Mouse (Mus musculus) cerebral cortex, adult 2 months (tissue): ENCODE results near the gene Slc31a1.

Experiments
- WGBS: fragments of 180-500 bp; shearing (Covaris S2); methylation state at CpG from one replicate; pipeline ENCODE4 v1.1.7; 2018; 5-methylcytosine and 5-hydroxymethylcytosine counted together

The Slc31a1 gene

DNA sequence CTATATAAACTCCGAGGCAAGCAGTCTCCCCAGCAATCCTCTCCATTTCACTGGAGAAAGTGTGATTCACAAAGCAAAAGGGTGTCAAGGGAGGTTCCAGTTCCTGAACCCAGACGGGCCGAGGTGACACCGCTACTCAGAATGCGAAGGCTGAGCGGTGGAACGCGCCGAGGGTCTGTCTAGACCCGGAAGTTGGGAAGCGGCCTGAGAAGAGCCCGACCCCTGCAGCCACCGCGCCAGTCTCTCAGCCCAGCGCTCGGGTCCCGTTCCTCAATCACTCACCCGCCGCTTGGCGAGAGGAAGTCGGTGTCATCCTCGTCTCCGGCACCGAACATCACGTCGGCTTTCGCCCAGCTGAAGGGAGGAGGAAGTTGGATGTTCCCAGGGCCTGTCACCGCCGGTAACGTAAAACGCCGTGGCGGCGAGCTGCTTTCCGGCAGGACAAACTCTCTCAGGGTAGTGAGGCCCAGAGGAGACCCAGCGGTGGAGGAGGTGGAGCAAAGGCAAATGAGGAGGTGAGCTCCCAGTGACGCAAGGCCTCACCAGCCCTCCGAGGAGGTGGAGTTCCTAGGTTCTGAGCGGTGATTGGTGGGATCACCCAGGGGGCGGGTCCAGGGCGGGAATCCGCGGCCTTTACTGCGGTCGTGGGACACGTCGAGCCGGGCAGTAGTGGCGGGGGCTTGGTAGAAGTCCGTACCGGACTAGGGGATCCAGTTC, at the start of gene Slc31a1, which contains the start of gene Fkbp15:
Gene Slc31a1, plus strand, starts transcription at position 640 of the 717 bp plus-strand sequence.
Gene Fkbp15, minus strand, starts transcription at position 461 of the 717 bp plus-strand sequence.
- WGBS, result under 1% methylated on average over 51 of the region's 51 CpGs

DNA sequence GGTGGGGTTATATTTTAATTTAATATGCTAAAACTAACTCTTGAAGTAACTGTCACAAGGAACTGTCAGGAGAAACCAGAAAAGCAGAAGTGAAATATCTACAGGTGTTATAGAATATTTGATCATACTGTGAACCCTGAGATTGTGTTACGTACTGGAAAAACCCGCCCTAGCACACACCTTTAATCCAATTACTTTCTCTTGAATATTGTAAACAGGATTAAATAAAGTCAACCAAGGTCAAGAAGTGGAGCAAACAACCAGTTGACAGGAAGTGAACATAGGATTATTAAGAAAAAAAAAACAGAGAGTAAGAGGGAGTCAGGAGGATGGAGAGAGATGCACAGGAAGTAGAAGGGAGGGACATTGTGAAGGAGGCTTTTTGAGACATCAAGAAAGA, 47.7 kb upstream of the Slc31a1 start:
- WGBS, result 92% methylated on average over 2 of the region's 2 CpGs

DNA sequence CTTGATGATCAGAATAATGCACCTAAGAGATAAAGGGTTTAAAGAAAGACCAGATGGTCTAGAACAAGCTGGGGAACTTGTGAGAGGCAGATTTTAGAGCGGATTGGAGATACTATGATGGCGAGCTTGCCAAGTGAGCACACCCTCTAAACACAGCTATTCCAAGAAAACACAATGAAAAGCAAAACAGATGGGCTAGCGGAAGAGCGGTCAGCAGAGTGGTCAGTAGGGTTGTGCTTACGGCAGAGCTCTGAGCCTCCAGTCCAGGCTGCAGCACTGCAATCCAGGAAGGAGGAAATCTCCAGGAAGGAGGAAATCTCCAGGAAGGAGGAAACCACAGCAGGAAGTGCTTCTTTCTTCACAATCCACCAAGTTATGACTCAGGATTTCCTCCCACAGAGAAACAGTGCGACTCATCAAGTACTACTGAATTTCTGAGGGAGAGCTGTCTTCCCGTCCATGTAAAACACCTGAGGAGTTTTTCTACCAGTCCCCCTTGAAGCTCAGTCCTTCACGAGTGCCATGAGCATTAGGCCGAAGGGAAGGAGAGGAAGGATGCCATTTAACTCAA, 46.8 kb upstream of the Slc31a1 start:
- 62% methylated on average over 9 of the region's 9 CpGs for WGBS

DNA sequence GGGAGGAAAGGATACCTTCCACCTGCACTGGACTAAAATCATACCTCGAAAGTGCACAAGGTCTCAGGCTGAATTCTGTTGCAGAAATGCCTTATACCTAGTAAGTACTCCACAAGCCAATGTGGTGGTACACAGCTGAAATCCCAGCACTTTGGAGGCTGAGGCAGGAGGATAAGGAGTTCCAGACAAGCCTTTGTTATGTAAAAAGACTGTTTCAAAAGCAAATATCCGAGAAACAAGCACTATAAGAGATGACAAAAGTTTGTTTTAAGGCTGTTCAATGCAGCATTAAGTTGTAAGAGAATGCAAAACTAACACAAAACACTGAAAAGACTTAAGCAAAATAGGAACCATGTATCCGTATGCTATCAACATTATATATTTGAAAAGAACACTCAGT, 46.0 kb upstream of the Slc31a1 start:
- 93% methylated on average over 3 of the region's 3 CpGs for WGBS

DNA sequence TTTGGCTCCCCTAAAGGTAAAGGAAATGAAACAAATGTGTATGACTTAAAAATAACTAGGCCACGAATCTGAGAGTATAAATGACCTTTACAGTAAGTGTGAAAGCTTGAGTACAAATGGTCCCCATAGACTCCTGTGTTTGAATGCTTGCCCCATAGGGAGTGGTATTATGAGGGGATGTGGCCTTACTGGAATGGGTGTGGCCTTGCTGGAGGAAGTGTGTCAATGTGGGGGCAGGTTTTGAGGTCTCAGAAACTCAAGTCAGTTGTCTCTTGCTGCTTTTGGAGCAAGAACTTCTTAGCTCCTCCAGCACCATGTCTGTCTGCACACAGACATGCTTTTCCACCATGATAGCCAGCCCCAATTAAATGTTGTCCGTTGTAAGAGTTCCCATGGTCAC, 44.1 kb upstream of the Slc31a1 start:
- 76% methylated on average over 2 of the region's 2 CpGs for WGBS

DNA sequence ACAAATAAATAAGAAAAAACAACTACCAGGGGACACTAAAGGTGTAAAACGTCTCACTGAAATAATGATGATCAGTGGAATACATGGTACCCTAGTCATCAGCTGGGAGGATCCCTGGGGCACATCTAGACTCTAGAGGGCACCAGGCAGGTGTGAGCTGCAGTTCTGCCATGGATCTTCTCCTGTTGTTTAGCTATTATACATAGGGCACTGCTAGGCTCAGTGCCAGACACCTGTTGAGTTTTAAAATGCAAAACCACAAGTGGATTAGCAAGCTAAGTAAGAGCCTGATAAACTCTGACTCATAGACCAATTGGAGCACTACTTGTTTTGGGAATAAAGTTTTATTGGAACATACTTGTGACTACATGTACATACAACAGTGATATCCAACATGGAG, 42.2 kb upstream of the Slc31a1 start:
- 80% methylated on average over 1 of the region's 1 CpGs for WGBS

DNA sequence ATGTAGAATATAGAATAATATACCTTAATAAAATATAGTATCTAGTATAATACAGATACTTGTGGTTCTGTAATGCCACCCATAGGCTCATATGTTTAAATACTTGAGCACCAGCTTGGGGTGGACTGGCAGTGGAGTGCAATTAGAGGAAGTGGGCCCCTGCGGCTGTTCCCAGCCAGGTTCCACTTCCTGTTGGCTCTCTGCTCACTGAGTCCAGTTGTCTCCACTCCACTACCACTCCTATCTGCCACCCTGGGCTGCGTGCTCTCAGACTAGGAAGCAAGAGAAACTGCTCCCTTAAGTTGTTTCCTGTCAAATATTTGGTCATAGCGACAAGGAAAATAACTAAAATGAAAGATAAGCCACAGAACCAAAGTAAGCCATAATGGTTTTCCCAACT, 37.8 kb upstream of the Slc31a1 start:
- WGBS, result 80% methylated on average over 3 of the region's 3 CpGs

DNA sequence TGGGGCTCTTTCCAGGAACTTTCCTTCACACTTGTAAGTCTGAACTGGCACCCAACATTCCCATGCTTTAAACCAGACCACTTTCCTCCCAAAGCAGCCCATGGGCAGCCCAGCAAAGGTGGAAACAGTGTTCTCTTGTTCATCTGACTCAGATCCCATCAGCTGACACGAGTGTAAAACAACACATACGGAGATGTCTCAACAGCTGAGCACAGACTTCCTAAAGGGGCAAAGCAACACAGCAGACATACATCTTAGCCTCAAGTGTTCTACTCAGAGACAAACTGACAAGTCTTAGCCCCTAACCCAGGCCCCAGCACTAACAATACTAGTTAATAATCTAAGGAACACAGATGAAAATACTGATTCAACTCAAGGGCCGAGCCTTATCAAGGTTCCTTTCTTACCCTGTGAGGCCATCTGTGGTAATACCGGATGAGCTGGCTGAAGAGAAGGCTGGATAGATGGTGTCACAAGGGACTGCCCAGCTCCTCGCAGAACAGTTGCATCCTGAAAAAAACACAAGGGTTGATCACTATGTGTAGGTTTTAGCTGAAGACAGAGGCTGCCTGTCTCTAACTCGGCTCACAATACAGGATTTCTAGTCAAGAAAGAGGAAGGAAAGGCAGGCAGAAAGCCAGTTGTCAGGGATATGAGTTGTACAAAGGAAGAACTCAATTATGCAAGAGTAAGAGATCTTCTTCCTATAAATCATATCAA, 31.4 kb upstream of the Slc31a1 start:
- 77% methylated on average over 6 of the region's 6 CpGs for WGBS

DNA sequence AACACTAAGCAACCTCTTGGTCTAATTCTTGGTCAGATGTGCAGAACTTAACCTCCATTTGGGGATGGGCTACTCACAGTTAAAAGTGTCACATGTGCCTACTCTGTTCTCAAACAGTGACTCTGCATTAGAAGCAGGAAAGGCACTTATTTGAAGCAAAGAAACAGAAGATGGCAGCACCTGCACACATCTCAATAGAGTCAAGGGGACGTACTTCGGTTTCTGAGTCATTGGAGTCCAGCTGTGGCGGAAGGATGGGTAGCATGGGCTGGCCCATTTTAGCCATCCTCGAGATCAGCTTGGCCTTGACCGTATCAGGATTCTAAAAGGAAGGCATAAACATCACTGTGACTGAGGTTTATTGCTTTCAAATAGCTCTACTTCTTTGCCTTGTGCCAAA, 28.6 kb upstream of the Slc31a1 start:
- 63% methylated on average over 5 of the region's 5 CpGs for WGBS

DNA sequence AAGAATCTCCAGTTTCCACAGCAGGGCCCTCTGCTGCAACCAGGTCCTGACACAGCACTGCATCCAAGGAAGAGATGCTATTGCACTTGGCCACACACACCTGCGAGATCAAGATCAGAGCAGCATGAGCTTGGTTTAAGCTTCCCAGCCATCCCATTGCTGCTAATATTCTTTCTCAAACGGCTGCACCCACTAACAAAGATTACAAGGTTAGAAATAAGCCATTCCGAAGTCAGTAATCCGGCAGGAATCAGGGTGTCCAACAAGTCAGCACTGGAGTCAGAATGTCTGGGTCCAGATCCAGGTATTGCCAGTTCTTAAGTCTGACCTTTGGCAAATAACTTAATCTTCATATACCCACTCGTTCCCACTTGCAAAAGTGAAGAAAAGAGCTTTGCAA, 22.0 kb upstream of the Slc31a1 start:
- WGBS, result 92% methylated on average over 5 of the region's 5 CpGs

DNA sequence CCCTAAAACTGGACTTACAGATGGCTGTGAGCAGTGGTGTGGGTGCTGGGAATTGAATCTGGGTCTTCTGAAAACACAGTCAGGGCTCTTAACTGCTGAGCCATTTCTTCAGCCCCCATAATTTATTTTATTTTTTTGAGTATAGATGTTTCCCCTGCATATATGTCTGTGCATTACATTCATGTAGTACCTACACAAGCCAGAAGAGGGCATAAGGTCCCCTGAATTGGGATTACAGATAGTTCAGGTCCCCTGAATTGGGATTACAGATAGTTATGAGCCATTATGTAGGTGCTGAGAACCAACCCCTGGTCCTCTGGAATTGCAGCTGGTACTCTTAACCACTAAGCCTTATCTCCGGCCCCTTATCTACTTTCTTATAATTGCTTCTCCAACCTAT, 16.5 kb upstream of the Slc31a1 start:
- 97% methylated on average over 1 of the region's 1 CpGs for WGBS

DNA sequence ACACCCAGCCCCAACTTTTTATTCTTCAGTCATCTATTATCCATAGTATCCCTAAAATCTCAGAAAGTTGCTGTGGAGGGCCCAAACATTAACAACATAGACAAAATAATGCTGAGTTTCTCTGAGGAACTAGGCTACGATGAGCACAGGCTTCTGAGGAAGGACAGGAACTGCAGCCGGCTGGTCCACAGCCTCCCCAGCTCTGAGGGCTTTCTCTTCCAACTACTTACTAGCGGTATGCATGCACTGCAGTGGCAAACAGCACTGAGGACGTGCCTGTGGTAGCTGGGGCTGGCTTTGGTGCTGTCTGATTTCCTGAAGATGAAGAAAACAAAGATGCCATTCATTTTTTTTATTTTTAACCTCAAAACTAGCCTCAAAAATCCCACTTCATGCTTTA, 14.7 kb upstream of the Slc31a1 start:
- WGBS, result 68% methylated on average over 4 of the region's 4 CpGs

DNA sequence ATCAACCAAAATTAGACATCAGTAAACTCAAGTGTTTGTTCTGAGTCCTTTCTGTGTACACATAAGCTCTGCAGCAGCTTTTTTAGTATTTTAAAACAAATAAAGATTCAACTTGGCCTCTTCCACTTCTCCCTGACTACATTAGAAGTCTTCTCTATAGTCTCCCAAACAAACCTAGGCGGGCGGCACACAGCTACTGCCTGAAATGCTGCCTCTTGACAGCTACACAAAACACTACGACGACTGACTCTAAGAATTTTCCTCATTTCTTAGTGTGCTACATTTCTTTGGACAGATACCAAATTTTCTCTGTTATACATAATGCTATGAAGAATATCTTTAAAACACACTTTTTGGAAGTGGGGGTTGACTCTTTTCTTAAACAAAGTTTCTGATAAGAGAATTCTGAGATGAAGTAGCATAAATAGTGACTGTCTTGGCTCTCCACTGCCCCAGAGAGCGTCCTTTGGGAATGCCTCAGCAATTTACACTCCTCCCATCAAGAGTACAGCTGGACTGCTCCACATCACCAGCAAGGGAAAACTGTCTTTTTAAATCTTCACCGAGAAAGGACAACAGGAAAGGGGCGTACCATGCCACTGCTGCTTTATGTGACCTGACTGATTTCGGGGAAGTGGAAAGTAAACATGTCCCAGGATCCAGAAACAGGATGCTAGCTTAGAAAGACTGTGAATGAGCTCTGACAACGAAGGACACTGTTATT, 12.8 kb upstream of the Slc31a1 start:
- 43% methylated on average over 9 of the region's 9 CpGs for WGBS

DNA sequence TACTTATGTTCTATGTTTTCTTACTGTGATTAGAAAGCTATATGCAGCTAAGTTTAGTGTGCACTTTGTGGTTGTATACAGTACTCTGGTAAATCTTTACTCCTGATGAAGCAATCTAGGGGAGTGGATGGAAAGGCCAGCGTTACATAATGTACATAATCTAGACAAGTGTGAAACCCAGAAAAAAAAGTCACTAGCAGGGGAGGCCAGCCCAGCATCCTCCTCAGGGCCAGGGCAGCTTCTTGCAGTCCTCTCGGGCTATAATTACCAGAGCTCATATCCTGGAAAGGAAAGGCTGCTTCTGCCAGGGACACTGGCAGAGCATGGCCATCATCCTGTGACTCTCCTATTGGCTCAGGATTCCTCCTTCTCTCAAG, 12.2 kb upstream of the Slc31a1 start:
- WGBS, result 37% methylated on average over 2 of the region's 2 CpGs

DNA sequence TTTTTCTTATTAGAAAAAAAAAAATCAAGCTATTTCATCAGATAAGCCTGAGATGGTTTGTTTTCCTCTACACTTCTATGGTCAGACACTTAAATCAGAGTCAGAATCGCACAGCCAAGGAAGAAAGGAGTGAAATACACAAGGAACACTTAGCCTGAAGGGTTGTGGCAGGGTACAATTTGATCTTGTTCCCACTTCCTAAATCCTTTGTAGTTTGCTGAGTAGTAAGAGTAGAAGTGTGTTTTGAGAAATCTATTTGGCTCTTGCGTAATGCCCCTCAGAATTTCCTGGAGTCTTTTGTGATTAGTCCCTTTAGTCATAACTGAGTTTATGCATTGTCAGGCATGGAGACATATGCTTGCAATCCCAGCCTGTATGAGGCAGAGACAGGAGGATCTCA, 11.2 kb upstream of the Slc31a1 start:
- 80% methylated on average over 2 of the region's 2 CpGs for WGBS

DNA sequence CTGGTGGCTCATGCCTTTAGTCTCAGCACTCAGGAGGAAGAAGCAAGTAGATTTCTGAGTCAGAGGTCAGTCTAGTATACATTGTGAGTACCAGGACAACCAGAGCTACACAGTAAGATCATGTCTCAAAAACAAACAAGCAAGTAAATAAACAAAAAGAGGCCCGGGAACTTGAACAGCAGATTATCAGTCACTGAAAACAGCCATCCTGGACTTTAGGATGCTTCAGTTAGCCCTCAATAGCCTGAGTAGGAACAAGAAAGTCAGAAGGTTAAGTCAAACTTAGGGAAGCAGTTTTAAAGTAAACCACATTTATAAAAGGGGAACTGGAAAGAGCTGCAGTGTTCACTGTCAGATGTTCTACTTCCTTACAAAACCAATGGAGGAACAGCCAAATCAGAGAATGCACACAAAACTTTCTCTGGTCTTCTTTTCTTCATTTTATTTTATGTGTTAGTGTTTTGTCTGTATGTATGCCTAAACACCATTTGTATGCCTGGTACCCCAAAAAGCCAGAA, 2.8 kb upstream of the Slc31a1 start:
- 85% methylated on average over 1 of the region's 1 CpGs for WGBS

DNA sequence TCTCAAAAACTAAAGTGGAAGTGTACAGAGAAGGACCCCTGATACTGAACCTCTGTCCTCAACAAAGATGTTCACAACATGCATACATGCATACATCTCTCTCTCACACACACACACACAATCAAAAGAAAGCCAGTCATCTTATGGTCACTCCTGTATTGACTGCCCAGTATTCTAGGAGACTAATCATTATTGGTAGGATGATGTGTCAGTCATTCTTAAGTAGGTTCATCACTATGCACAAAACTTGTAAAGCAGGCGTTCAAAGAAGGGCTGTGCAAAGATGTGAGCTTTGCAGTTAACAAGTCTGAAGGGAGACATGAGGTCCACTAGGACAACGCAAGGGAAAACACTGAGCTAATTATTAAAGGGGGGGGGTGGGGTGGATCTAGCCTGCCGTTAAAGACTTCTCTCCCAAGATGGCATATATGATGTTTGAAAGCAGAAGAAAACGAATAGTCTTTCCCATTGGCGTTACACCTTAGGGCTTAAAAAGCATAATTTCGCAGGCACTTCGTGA, 1.2 kb upstream of the Slc31a1 start:
- 27% methylated on average over 7 of the region's 7 CpGs for WGBS

DNA sequence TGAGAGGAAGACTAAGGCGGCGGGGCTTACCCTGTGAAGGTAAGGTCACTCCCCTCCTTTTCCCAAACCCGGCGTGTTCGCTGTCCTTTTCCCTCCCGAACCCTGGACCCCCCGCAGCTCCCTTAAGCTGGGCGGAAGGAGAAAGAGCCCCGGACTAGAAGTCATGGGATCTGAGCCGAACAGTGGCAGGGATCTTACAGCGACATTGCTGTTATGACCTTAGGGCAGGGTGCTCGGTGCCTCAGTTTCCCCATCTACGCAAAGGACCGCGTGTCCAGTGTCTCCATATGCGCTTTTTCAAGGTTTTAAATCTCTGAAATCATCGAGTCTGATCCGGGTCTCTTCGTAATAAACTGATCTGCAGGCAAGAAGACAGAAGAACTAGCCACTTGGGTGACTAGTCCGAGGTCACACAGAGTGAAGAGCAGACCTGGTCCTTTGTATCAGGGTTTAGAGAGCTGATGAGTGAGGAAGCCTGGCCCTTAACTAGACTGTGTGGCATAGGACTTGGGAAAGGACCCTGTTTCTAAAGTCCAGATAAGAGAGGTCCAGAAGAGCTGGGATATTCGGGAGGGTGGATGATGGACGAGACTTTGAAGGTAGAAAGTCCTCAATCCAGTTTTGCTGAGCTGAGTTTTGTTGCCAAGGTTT, 403 bp downstream of the Slc31a1 start:
- WGBS, result under 1% methylated on average over 22 of the region's 22 CpGs

DNA sequence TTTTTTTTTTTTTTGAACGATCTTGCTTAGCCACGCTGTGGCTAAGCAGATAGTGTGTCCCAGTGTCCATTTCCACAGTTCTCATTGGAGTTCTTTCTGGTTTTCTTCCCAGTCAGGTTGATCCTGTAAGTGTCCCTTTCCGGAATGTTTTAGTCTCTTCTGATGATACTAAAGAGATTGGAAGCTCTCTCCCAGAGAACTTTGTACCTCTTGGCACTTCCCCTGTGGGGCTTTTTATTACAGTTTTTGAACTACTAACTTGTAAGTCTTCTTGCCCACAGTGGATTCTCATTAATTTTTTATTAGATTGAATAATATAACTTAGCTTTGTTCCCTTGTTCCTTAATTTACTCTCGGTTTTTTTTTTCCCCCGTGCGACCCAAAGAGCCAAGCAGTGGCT, 1.0 kb downstream of the Slc31a1 start:
- 28% methylated on average over 6 of the region's 6 CpGs for WGBS

DNA sequence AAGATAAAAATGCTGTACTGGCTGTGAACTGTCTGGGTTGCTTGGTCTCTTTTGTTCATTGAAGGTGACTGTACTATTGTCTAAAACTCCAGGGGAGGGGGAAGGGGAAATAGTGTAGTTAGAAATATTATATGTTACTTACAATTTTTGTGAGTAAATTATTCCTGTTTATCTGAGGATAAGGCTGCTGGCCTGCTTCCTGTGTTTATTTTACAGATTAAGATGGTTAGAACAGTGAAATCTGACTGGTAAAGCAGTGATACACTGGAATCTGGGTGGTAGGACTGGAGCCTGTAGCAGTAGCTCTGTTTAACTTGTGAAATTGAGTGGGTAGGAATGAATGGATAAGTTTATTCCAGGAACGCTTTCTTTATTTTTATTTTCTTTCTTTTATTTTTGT, 1.5 kb downstream of the Slc31a1 start:
- WGBS, result 53% methylated on average over 1 of the region's 1 CpGs

DNA sequence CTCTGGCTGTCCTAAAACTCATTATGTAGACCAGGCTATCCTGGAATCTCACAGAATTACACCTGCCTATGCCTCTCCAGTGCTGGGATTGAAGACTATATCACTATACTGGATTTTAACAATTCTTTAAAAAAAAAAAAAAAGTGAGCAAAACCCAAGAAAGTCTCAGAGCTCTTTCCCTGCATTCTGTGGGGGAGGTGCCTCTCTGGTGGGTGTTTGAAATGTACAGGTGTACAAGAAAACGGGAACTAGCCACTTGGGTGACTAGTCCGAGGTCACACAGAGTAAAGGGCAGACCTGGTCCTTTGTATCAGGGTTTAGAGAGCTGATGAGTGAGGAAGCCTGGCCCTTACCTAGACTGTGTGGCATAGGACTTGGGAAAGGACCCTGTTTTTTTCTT, 1.9 kb downstream of the Slc31a1 start:
- WGBS, result 72% methylated on average over 2 of the region's 2 CpGs
